Mouse (Mus musculus) lung, adult 10 weeks (tissue): ENCODE measurements around the gene Pmepa1. TPM values are rescaled to one million over a fixed set of nuclear protein-coding genes. Genes with fewer than 3 reads are reported as not detected.

Experiments
- polyA plus RNA-seq: library from polyadenylated mRNA; stranded (reverse); fragments of 350-450 nt; fragmentation: Illumina TruSeq; extraction: RNeasy Lipid Tissue Mini Kit (QIAGEN cat#74804); gene quantifications from one replicate; pipeline ENCODE4 v1.2.3, GENCODE M21; 2014; ENCODE audit warnings: low read depth, low replicate concordance; ENCODE audit not compliant: insufficient read depth

The Pmepa1 gene
- 25.3 TPM for polyA plus RNA-seq

GRCm38 (mm10) chr2:173276409-173276808, at the start of gene Pmepa1:
TSS of gene Pmepa1 (minus strand) at chr2:173276533.

GRCm38 (mm10) chr2:173218416-173219141, 57.8 kb downstream of the Pmepa1 start, which contains the start of gene Zbp1:
TSS of gene Zbp1 (minus strand) at chr2:173218923.

Other genes with a start within 250 kb of the Pmepa1 start
- gene Ctcfl, start 157.0 kb downstream of the Pmepa1 start, polyA plus RNA-seq, result not detected
- 22.5 TPM for gene Pck1, start 123.5 kb downstream of the Pmepa1 start, polyA plus RNA-seq
- gene Zbp1, start 57.6 kb downstream of the Pmepa1 start, polyA plus RNA-seq, result 14.8 TPM
- gene 1700021F07Rik, start 246.1 kb upstream of the Pmepa1 start, polyA plus RNA-seq, result not detected